Mouse (Mus musculus) liver, postnatal 0 days (tissue): Measurements from ENCODE around the gene Spcs1. TPM values are rescaled to one million over a fixed set of nuclear protein-coding genes. Genes with fewer than 3 reads are reported as not detected.
A peak's percentile ranks its signal among the peaks of the same experiment; 100 is the strongest.

Source experiments
- ATAC-seq: fragments of 200-750 bp; cut with Nextera tagmentation; 2 replicates; pipeline ENCODE4 v1.8.0; 2017; ENCODE audit warnings: mild to moderate bottlenecking, moderate library complexity
- DNase-seq: peaks from one replicate; pipeline ENCODE4 v3.0.0-alpha.2; 2016
- H3K27ac ChIP-seq: fragments of 300-500 bp; sonication (generic); 2 replicates; pipeline ENCODE4 v1.5.1; 2014; ENCODE audit warnings: antibody characterized with exemption, moderate library complexity, mild to moderate bottlenecking, low read depth
- H3K27me3 ChIP-seq: fragments of 300-500 bp; sonication (generic); 2 replicates; pipeline ENCODE4 v1.6.1; 2014; ENCODE audit warnings: low read length, control low read depth, mixed read lengths; ENCODE audit not compliant: insufficient read depth
- H3K36me3 ChIP-seq: fragments of 300-500 bp; sonication (generic); replicated peaks from 2 replicates; pipeline ENCODE4 v1.6.1; 2014; ENCODE audit warnings: mild to moderate bottlenecking, control low read depth, low read length, moderate library complexity, mixed read lengths; ENCODE audit not compliant: insufficient read depth
- H3K4me1 ChIP-seq: fragments of 300-500 bp; sonication (generic); 2 replicates; pipeline ENCODE4 v1.6.1; 2014; ENCODE audit warnings: antibody characterized with exemption, mild to moderate bottlenecking, control low read depth; ENCODE audit not compliant: insufficient read depth
- H3K4me2 ChIP-seq: fragments of 300-500 bp; sonication (generic); 2 replicates; pipeline ENCODE4 v1.6.1; 2014; ENCODE audit warnings: low read depth, mild to moderate bottlenecking, low read length, moderate library complexity, mixed read lengths
- H3K4me3 ChIP-seq: fragments of 300-500 bp; sonication (generic); 2 replicates; pipeline ENCODE4 v1.5.1; 2014; ENCODE audit warnings: low read depth, low read length
- H3K9ac ChIP-seq: fragments of 300-500 bp; sonication (generic); replicated peaks from 2 replicates; pipeline ENCODE4 v1.6.1; 2014; ENCODE audit warnings: mild to moderate bottlenecking, moderate library complexity
- H3K9me3 ChIP-seq: fragments of 300-500 bp; sonication (generic); 2 replicates; pipeline ENCODE4 v1.6.1; 2016; ENCODE audit warnings: mild to moderate bottlenecking, control low read depth, low read length, mixed read lengths
- CTCF ChIP-seq: sonication (generic); IDR thresholded peaks from 2 replicates; pipeline ENCODE4 v1.5.1; 2016; ENCODE audit warnings: antibody characterized with exemption, low read depth
- EP300 ChIP-seq: IDR thresholded peaks from 2 replicates; pipeline ENCODE4 v1.6.1; 2016; ENCODE audit warnings: antibody characterized with exemption, low read depth, mild to moderate bottlenecking
- WGBS: fragments of 180-500 bp; shearing (Covaris S2); extraction: QIAGEN DNeasy Blood & Tissue Kit; methylation state at CpG from one replicate; pipeline ENCODE4 v1.1.7; 2014; ENCODE audit not compliant: insufficient replicate concordance; 5-methylcytosine and 5-hydroxymethylcytosine counted together
- polyA plus RNA-seq: library from polyadenylated mRNA; unstranded; fragments of >200 nt; fragmentation: Nextera tagmentation; extraction: Ambion mirVana; gene quantifications from 2 replicates; pipeline ENCODE4 v1.2.1, GENCODE M21; 2015

The Spcs1 gene
- polyA plus RNA-seq = 346 and 365 TPM in 2 replicates

- DNase-seq (peak; percentile 91), ATAC-seq (peak; percentile 92)
- Histone ChIP-seq H3K27ac (peak within 1 kb of the TSS; percentile 95), H3K9me3 (no peaks in the 10 kb centered on the region), H3K9ac (peak within 1 kb of the TSS; percentile 92), H3K36me3 (peaks cover 6% of the 10 kb centered on the region; the same call in 1 of the 2 replicates), H3K4me1 (peaks cover 13% of the 10 kb centered on the region), H3K4me2 (peak within 1 kb of the TSS; percentile 73), H3K27me3 (no peaks in the 10 kb centered on the region), H3K4me3 (peak within 1 kb of the TSS; percentile 84)
- TF ChIP-seq CTCF (no peak), EP300 (no peak)
- under 1% methylated on average over 81 of the region's 84 CpGs for WGBS
Observed at GRCm38 (mm10) chr14:31001307-31002205, at the start of gene Spcs1, which contains the start of gene Glt8d1. Spcs1 (minus strand) TSS chr14:31001672. Glt8d1 (plus strand) TSS chr14:31001400.

GRCm38 (mm10) chr14:31045817-31046216, 44.3 kb upstream of the Spcs1 start:
- peak overlapping the region; percentile 64 for H3K27ac ChIP-seq
- H3K4me1 ChIP-seq = peaks cover 4% of the 10 kb centered on the region; the same call in 1 of the 2 replicates
- no peak overlapping the region for H3K4me3 ChIP-seq
- no peaks in the 10 kb centered on the region for H3K9me3 ChIP-seq
- peaks cover 73% of the 10 kb centered on the region for H3K36me3 ChIP-seq
- DNase-seq (peak; percentile 29), ATAC-seq (peak; percentile 100)
- TF ChIP-seq EP300 (peak; percentile 97), CTCF (no peak)
- H3K27me3 ChIP-seq = no peaks in the 10 kb centered on the region
- 61% methylated on average over 1 of the region's 1 CpGs for WGBS
- peak overlapping the region; percentile 44; the same call in 1 of the 2 replicates for H3K4me2 ChIP-seq
- no peak overlapping the region for H3K9ac ChIP-seq

- Histone ChIP-seq H3K4me3 (no peak overlapping the region), H3K36me3 (peaks cover 71% of the 10 kb centered on the region), H3K27ac (peak overlapping the region; percentile 64), H3K4me2 (peak overlapping the region; percentile 11; the same call in 1 of the 2 replicates), H3K9ac (0 out of 2 replicates have a peak overlapping the region, but pooled peaks have one; percentile 28), H3K27me3 (no peaks in the 10 kb centered on the region), H3K9me3 (no peaks in the 10 kb centered on the region), H3K4me1 (peaks cover 4% of the 10 kb centered on the region; the same call in 1 of the 2 replicates)
- DNase-seq (no peak), ATAC-seq (peak; percentile 40)
- TF ChIP-seq CTCF = no peak
- no peak for TF ChIP-seq EP300
- 70% methylated on average over 5 of the region's 5 CpGs for WGBS
Observed at GRCm38 (mm10) chr14:31045296-31045695, 43.8 kb upstream of the Spcs1 start.

- WGBS = 84% methylated on average over 3 of the region's 3 CpGs
- Histone ChIP-seq H3K4me2 (no peak overlapping the region), H3K36me3 (peaks cover 49% of the 10 kb centered on the region), H3K27ac (no peak overlapping the region), H3K9me3 (no peaks in the 10 kb centered on the region), H3K4me3 (no peak overlapping the region), H3K4me1 (no peaks in the 10 kb centered on the region), H3K27me3 (no peaks in the 10 kb centered on the region), H3K9ac (no peak overlapping the region)
- ATAC-seq (no peak), DNase-seq (peak; percentile 25)
- peak; percentile 69 for TF ChIP-seq CTCF
- no peak for TF ChIP-seq EP300
Observed at GRCm38 (mm10) chr14:31025785-31026184, 24.3 kb upstream of the Spcs1 start.

GRCm38 (mm10) chr14:31022579-31022978, 21.1 kb upstream of the Spcs1 start:
- TF ChIP-seq EP300 = no peak
- peak; percentile 35; the same call in 1 of the 2 replicates for TF ChIP-seq CTCF
- peak; percentile 39 for DNase-seq
- WGBS = 28% methylated on average over 1 of the region's 1 CpGs
- peak overlapping the region; percentile 67 for H3K27ac ChIP-seq
- no peaks in the 10 kb centered on the region for H3K9me3 ChIP-seq
- ATAC-seq = peak; percentile 27
- no peak overlapping the region for H3K4me3 ChIP-seq
- peaks cover 37% of the 10 kb centered on the region for H3K36me3 ChIP-seq
- peaks cover 10% of the 10 kb centered on the region; the same call in 1 of the 2 replicates for H3K4me1 ChIP-seq
- no peak overlapping the region for H3K9ac ChIP-seq
- 0 out of 2 replicates have a peak overlapping the region, but pooled peaks have one; percentile 1 for H3K4me2 ChIP-seq
- no peaks in the 10 kb centered on the region for H3K27me3 ChIP-seq
